In the genomic region with DNA sequence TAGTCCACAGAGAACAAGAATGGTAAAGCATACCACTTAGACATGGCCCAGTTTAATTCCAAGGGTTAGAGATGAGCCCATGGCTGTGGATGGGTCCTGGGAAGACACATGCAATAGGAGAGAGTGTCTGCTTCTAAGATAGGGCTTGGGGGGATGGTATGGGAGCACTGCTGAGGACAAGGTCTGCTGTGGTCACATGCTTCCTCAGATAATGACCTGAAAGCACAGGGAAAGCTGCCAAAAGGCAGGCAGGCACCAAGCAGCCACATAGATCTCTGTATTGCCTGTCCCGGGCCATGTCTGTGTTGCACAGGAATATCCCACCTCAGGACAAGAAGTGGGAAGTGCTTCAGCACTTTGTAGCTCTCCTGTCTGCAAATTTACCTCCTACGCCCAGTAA, we compare ENCODE assay signal across 19 mouse cellular contexts. TPM values are rescaled to one million over a fixed set of nuclear protein-coding genes. Genes with fewer than 3 reads are reported as not detected.
DNase-seq lines count a peak whose midpoint lies in the region; ATAC-seq and TF ChIP-seq lines count a peak whose summit lies in the region.
"Had no signal": no experiment of that assay in that cellular context is flagged by ENCODE, and none has a peak within 500 bp of the region (broad histone marks: within the 10 kb centered on the region; RNA-seq: fewer than 3 reads in every experiment).

No protein-coding gene starts in this region.

- H3K36me3 ChIP-seq in heart, postnatal 0 days (replicated peaks; ENCODE audit: control insufficient read depth, insufficient read depth, low read length): peaks cover 40% of the 10 kb centered on the region
- peaks cover 70% of the 10 kb centered on the region for H3K36me3 ChIP-seq in heart, embryonic 10.5 days
- H3K36me3 ChIP-seq in intestine, embryonic 15.5 days: peaks cover 3% of the 10 kb centered on the region; the same call in 1 of the 2 replicates
- peaks cover 96% of the 10 kb centered on the region for H3K36me3 ChIP-seq in liver, embryonic 13.5 days

- peak; percentile 46 to 66 for DNase-seq in adrenal gland, adult (ENCODE audit: inconsistent age in 2 of 2, low spot score in 1 of 2)
- DNase-seq in adrenal gland, adult 18-20 months (ENCODE audit: low spot score in 2 of 2): no peak
- DNase-seq in heart, postnatal 0 days (ENCODE audit: low spot score): no peak
- no peak for DNase-seq in heart, embryonic 10.5 days (ENCODE audit: low spot score)
- no peak for DNase-seq in liver, embryonic 13.5 days
- no peak for DNase-seq in layer of hippocampus, adult 18-20 months (ENCODE audit: low spot score in 2 of 2)
- DNase-seq in frontal cortex, postnatal 10 days (ENCODE audit: low spot score in 2 of 2): no peak
- DNase-seq: cerebellum, adult 8-10 months; forebrain, postnatal 0 days; gastrocnemius, postnatal 36 days; layer of hippocampus, adult 9-11 months; left cerebral cortex, postnatal 4 days; lung, postnatal 14 days; spleen, adult 18-20 months had no signal

- H3K9ac ChIP-seq in heart, postnatal 0 days (replicated peaks; ENCODE audit: low read depth, low read length): no peak overlapping the region
- H3K9ac ChIP-seq in intestine, embryonic 15.5 days: no peak overlapping the region
- H3K9ac ChIP-seq in liver, embryonic 13.5 days: no peak overlapping the region
- H3K9ac ChIP-seq: forebrain, postnatal 0 days; hindbrain, embryonic 14.5 days; midbrain, embryonic 13.5 days had no signal

- no peak for TF ChIP-seq CTCF in heart, postnatal 0 days (IDR thresholded peaks at IDR 0.05; ENCODE audit: low read depth)

- no peaks in the 10 kb centered on the region for H3K9me3 ChIP-seq in heart, postnatal 0 days (replicated peaks; ENCODE audit: control insufficient read depth, low read length)
- no peaks in the 10 kb centered on the region for H3K9me3 ChIP-seq in heart, embryonic 10.5 days
- H3K9me3 ChIP-seq in intestine, embryonic 15.5 days: no peaks in the 10 kb centered on the region
- no peaks in the 10 kb centered on the region for H3K9me3 ChIP-seq in liver, embryonic 13.5 days (replicated peaks)
- H3K9me3 ChIP-seq: midbrain, embryonic 13.5 days had no signal

- H3K27ac ChIP-seq in heart, postnatal 0 days (ENCODE audit: low read depth): peak overlapping the region; percentile 49; the same call in 1 of the 2 replicates
- H3K27ac ChIP-seq in heart, embryonic 10.5 days: no peak overlapping the region
- no peak overlapping the region for H3K27ac ChIP-seq in intestine, embryonic 15.5 days
- no peak overlapping the region for H3K27ac ChIP-seq in liver, embryonic 13.5 days
- H3K27ac ChIP-seq: hindbrain, embryonic 14.5 days; midbrain, embryonic 13.5 days had no signal

- peaks cover 35% of the 10 kb centered on the region for H3K4me1 ChIP-seq in heart, postnatal 0 days (ENCODE audit: control insufficient read depth, insufficient read depth)
- peaks cover 57% of the 10 kb centered on the region for H3K4me1 ChIP-seq in heart, embryonic 10.5 days
- H3K4me1 ChIP-seq in intestine, embryonic 15.5 days (replicated peaks): 0 out of 2 replicates have a peak, but pooled peaks cover 2% of the 10 kb centered on the region
- H3K4me1 ChIP-seq in liver, embryonic 13.5 days (replicated peaks): peaks cover 35% of the 10 kb centered on the region

- TF ChIP-seq EP300 in heart, postnatal 0 days (IDR thresholded peaks at IDR 0.05; ENCODE audit: low read depth): no peak

- no peaks in the 10 kb centered on the region for H3K27me3 ChIP-seq in heart, postnatal 0 days (ENCODE audit: control insufficient read depth, insufficient read depth, low read length)
- H3K27me3 ChIP-seq in heart, embryonic 10.5 days (ENCODE audit: insufficient read depth, poor library complexity, severe bottlenecking): no peaks in the 10 kb centered on the region
- H3K27me3 ChIP-seq in intestine, embryonic 15.5 days (replicated peaks): no peaks in the 10 kb centered on the region
- no peaks in the 10 kb centered on the region for H3K27me3 ChIP-seq in liver, embryonic 13.5 days
- H3K27me3 ChIP-seq: midbrain, embryonic 13.5 days had no signal

- no peak overlapping the region for H3K4me2 ChIP-seq in heart, postnatal 0 days (ENCODE audit: low read depth, low read length)
- H3K4me2 ChIP-seq in intestine, embryonic 15.5 days (replicated peaks): no peak overlapping the region
- no peak overlapping the region for H3K4me2 ChIP-seq in liver, embryonic 13.5 days
- H3K4me2 ChIP-seq: hindbrain, embryonic 14.5 days; midbrain, embryonic 13.5 days had no signal

- WGBS in heart, postnatal 0 days: 34% methylated on average over 2 of the region's 2 CpGs
- WGBS in heart, embryonic 10.5 days: 48% methylated on average over 2 of the region's 2 CpGs
- WGBS in intestine, embryonic 15.5 days: 75% methylated on average over 2 of the region's 2 CpGs
- WGBS in liver, embryonic 13.5 days (ENCODE audit: insufficient replicate concordance): 72% methylated on average over 2 of the region's 2 CpGs

- no peak overlapping the region for H3K4me3 ChIP-seq in heart, postnatal 0 days (ENCODE audit: low read depth, low read length)
- H3K4me3 ChIP-seq in heart, embryonic 10.5 days: no peak overlapping the region
- no peak overlapping the region for H3K4me3 ChIP-seq in intestine, embryonic 15.5 days (replicated peaks)
- H3K4me3 ChIP-seq in liver, embryonic 13.5 days (replicated peaks): no peak overlapping the region
- H3K4me3 ChIP-seq: erythroblast, embryonic 14.5 days; midbrain, embryonic 13.5 days had no signal

- peak; percentile 62 for ATAC-seq in heart, postnatal 0 days (ENCODE audit: insufficient read depth, low read depth)
- ATAC-seq in intestine, embryonic 15.5 days: 0 out of 2 replicates have a peak, but pooled peaks have one; percentile 28
- peak; percentile 32; the same call in 1 of the 2 replicates for ATAC-seq in liver, embryonic 13.5 days (ENCODE audit: low read depth)
- ATAC-seq: forebrain, postnatal 0 days; midbrain, embryonic 13.5 days had no signal

RNA-seq across cellular contexts. Expression of gene Wdr91, which starts 11.5 kb away (rescaled TPM):
- 10 to 100 TPM; 13.0 to 18.6 TPM for total RNA-seq in adrenal gland, adult 18-20 months (2021)
- 24.9 and 25.2 TPM in 2 replicates for total RNA-seq in heart, postnatal 0 days (2014; rRNA removed; ENCODE audit: low replicate concordance)
- polyA plus RNA-seq in heart, postnatal 0 days (2015; fragmentation: Nextera tagmentation; extraction: Ambion mirVana): 7.7 and 8.6 TPM in 2 replicates
- 12.6 and 13.0 TPM in 2 replicates for polyA plus RNA-seq in heart, embryonic 10.5 days (2016; fragmentation: Nextera tagmentation; extraction: Ambion mirVana)
- 7.1 and 8.4 TPM in 2 replicates for polyA plus RNA-seq in intestine, embryonic 15.5 days (2015; fragmentation: Nextera tagmentation; extraction: Ambion mirVana)
- 12.3 and 13.8 TPM in 2 replicates for polyA plus RNA-seq in liver, embryonic 13.5 days (2015; fragmentation: Nextera tagmentation; extraction: Ambion mirVana)
- 10 to 100 TPM; 34.5 to 35.2 TPM for total RNA-seq in layer of hippocampus, adult 18-20 months (2021)

RNA-seq across cellular contexts. Expression of gene Stra8, which starts 20.8 kb away (rescaled TPM):
- total RNA-seq in adrenal gland, adult 18-20 months (2021): not detected
- total RNA-seq in heart, postnatal 0 days (2014; rRNA removed; ENCODE audit: low replicate concordance): not detected in 2 replicates
- polyA plus RNA-seq in heart, postnatal 0 days (2015; fragmentation: Nextera tagmentation; extraction: Ambion mirVana): not detected in 2 replicates
- not detected in 2 replicates for polyA plus RNA-seq in heart, embryonic 10.5 days (2016; fragmentation: Nextera tagmentation; extraction: Ambion mirVana)
- not detected in 2 replicates for polyA plus RNA-seq in intestine, embryonic 15.5 days (2015; fragmentation: Nextera tagmentation; extraction: Ambion mirVana)
- not detected in 2 replicates for polyA plus RNA-seq in liver, embryonic 13.5 days (2015; fragmentation: Nextera tagmentation; extraction: Ambion mirVana)
- total RNA-seq in layer of hippocampus, adult 18-20 months (2021): not detected
- total RNA-seq: forebrain, postnatal 0 days; gastrocnemius, postnatal 36 days; left cerebral cortex, postnatal 4 days had no signal
- polyA plus RNA-seq: erythroblast, embryonic 14.5 days; forebrain, postnatal 0 days; hindbrain, embryonic 14.5 days; midbrain, embryonic 13.5 days; neural tube, embryonic 11.5 days had no signal

RNA-seq across cellular contexts. Expression of gene Cyren, which starts 21.3 kb away (rescaled TPM):
- 1 to 10 TPM; 6.9 to 7.6 TPM for total RNA-seq in adrenal gland, adult 18-20 months (2021)
- 1.7 and 6.3 TPM in 2 replicates for total RNA-seq in heart, postnatal 0 days (2014; rRNA removed; ENCODE audit: low replicate concordance)
- 6.1 and 6.3 TPM in 2 replicates for polyA plus RNA-seq in heart, postnatal 0 days (2015; fragmentation: Nextera tagmentation; extraction: Ambion mirVana)
- 13.7 and 16.5 TPM in 2 replicates for polyA plus RNA-seq in heart, embryonic 10.5 days (2016; fragmentation: Nextera tagmentation; extraction: Ambion mirVana)
- polyA plus RNA-seq in intestine, embryonic 15.5 days (2015; fragmentation: Nextera tagmentation; extraction: Ambion mirVana): 11.0 and 11.3 TPM in 2 replicates
- polyA plus RNA-seq in liver, embryonic 13.5 days (2015; fragmentation: Nextera tagmentation; extraction: Ambion mirVana): 10.5 and 10.6 TPM in 2 replicates
- 1 to 10 TPM; 4.5 to 4.8 TPM for total RNA-seq in layer of hippocampus, adult 18-20 months (2021)

RNA-seq across cellular contexts. Expression of gene Tmem140, which starts 36.2 kb away (rescaled TPM):
- 10 to 100 TPM; 23.8 to 39.5 TPM for total RNA-seq in adrenal gland, adult 18-20 months (2021)
- total RNA-seq in heart, postnatal 0 days (2014; rRNA removed; ENCODE audit: low replicate concordance): 7.7 and 10.6 TPM in 2 replicates
- 5.3 and 6.1 TPM in 2 replicates for polyA plus RNA-seq in heart, postnatal 0 days (2015; fragmentation: Nextera tagmentation; extraction: Ambion mirVana)
- polyA plus RNA-seq in heart, embryonic 10.5 days (2016; fragmentation: Nextera tagmentation; extraction: Ambion mirVana): 1.4 and 1.8 TPM in 2 replicates
- 1.7 and 1.8 TPM in 2 replicates for polyA plus RNA-seq in intestine, embryonic 15.5 days (2015; fragmentation: Nextera tagmentation; extraction: Ambion mirVana)
- 2.4 and 2.7 TPM in 2 replicates for polyA plus RNA-seq in liver, embryonic 13.5 days (2015; fragmentation: Nextera tagmentation; extraction: Ambion mirVana)
- 1 to 10 TPM; 1.6 to 2.7 TPM for total RNA-seq in layer of hippocampus, adult 18-20 months (2021)
- polyA plus RNA-seq: erythroblast, embryonic 14.5 days had no signal

Comparison
In these comparisons a context has a peak if more than half of its experiments do, and no peak if none do; other contexts are left out.
1. DNase-seq: peak in adrenal gland, adult (2 of 2); none in adrenal gland, adult 18-20 months (0 of 2), heart, postnatal 0 days (single experiment), heart, embryonic 10.5 days (single experiment), liver, embryonic 13.5 days (single experiment), layer of hippocampus, adult 18-20 months (0 of 2) and frontal cortex, postnatal 10 days (0 of 2).
2. Peak in every context shown above with its lines, with median percentiles within 50 percentile points of each other: ATAC-seq.